Mouse (Mus musculus) thymus, postnatal 25 days (tissue): ENCODE data around the gene Olfr531.

Experiments
- DNase-seq: peaks from one replicate; pipeline ENCODE4 v3.0.0; 2022

The Olfr531 gene

GRCm38 (mm10) chr7:140402818-140403217 is at the start of gene Olfr531:
TSS of gene Olfr531 (minus strand) at chr7:140402918.
- no peak for DNase-seq

- no peak for DNase-seq
Observed at GRCm38 (mm10) chr7:140443141-140443540, 40.4 kb upstream of the Olfr531 start.

- DNase-seq: no peak
Observed at GRCm38 (mm10) chr7:140421539-140421938, 18.8 kb upstream of the Olfr531 start, which contains the start of gene Olfr532. TSS of gene Olfr532 (minus strand) at chr7:140421639.

- no peak for DNase-seq
Observed at GRCm38 (mm10) chr7:140376911-140377310, 25.8 kb downstream of the Olfr531 start.

GRCm38 (mm10) chr7:140376231-140376630 is 26.5 kb downstream of the Olfr531 start, which contains the start of gene Olfr530:
TSS of gene Olfr530 (minus strand) at chr7:140376331.
- DNase-seq: no peak

- peak; percentile 16 for DNase-seq
Observed at GRCm38 (mm10) chr7:140374300-140374699, 28.4 kb downstream of the Olfr531 start.

- DNase-seq: no peak
Observed at GRCm38 (mm10) chr7:140361571-140361970, 41.1 kb downstream of the Olfr531 start, which contains the start of gene Olfr60. TSS of gene Olfr60 (minus strand) at chr7:140361671.
